Mouse (Mus musculus) frontal cortex, postnatal 10 days (tissue): ENCODE measurements around the gene Sgms1.

Experiments
- DNase-seq, 2 experiments: peaks; one replicate each; pipeline ENCODE4 v3.0.0; 2022; ENCODE audit warnings: low spot score in 2 of 2, mixed read lengths in 1 of 2

Gene Sgms1

DNA sequence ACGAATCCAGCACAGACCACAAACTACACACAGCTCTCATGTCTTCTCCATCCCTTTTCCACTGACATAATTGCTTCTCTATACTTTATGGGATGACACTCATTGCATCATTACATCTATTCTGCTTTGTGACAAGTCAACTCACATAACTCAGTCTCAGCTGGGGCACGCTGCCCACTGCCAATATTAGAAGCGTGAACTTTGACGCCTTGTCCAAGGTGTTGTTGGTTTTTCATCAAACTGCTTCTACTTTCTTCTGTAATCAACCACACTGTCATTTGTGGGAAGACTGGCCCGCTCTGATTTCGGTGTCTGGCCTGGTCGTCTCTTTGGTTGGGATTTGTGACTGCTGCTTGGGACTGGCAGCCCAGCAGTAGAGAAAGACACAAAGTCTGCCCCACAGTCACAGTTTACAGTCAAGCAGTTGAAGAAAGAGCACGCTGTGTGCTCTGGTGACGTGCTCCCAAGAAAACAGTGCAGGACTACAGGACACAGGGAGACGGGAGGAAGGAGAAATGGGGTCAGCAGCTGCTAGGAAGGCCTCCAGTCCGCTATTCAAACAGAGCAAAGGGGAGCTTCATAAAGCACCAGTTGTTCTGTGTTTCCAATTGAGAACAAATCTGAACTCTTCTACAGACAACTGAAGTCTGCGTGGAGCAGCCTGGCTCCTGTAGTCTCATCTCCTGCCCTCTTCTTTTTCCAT lies 120.2 kb downstream of the Sgms1 start:
- DNase-seq: no peak

DNA sequence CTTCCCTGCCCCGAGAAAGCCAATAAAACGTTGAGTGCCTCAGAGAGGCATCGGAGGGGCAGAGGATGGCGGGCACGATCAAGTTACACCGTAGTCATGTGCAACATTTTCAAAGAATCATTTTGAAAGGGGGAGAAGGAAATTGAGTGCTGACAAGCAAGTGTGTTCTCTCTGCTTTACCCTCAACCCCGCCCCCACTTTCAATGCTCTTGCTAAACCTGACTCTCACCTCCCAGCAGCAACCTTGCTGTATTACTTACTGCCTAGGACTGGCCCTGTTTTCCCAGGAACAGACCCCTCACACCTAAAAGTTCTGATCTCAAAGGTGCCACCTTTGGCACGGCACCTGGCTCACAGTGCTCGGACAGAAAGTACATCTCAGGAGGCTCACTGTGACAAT lies 121.0 kb downstream of the Sgms1 start:
- DNase-seq: no peak

DNA sequence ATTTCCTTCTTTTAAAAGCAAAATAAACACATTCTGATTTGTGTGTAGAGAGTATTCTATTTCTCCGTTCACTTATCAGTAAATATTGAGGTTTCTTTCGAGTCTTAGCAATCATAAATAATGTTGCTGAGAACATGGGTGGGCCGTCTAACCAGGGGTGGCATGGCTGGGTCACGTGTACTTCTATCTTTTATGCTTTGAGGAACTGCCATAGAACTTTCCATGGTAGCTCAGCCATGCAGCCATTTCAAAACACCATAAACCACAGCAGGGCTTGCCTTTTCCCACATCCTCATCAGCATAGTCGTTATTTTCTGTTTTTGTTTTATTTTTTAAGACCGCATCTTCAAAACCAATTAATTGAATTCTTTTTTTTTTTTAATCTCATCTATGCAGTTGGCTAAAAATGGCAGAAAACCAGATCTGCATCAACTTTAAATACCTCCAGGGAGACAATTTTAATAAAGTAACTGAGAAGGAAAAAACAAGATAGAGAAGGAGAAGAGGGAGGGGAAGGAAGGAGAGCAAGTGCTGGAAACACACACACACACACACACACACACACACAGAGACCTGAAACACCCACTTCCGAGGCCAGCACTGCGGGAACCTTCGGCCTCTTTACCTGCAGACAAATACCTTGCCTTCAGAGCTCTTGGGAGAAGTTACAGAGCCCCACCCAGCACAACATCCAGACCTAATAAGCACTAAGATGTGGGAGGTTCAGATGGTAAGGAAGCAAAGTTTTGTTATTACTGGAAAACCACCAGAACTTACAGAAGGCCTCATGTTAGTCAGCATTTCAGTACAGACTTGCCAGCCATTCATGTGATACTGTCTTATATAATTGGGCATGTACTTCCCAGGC lies 122.9 kb downstream of the Sgms1 start:
- no peak for DNase-seq

DNA sequence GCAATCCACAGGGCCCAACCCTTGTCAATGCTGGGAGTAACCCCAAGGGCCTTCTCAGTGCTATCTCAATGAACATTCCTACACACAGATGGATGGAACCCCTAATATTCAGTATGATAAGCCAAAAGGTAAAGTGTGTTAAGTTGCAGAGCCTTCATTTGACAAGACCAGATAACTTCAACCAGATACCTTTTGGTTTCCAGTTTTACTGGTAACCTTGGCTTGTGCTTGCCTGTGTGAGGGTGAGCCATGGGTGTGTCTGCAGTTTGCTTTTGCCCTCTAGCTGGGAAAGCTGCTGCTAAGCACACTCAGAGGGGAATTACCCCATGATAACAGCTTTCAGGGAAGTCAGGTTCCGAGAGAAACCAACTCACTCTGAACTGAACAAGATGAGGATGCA lies 125.8 kb downstream of the Sgms1 start:
- DNase-seq: no peak

DNA sequence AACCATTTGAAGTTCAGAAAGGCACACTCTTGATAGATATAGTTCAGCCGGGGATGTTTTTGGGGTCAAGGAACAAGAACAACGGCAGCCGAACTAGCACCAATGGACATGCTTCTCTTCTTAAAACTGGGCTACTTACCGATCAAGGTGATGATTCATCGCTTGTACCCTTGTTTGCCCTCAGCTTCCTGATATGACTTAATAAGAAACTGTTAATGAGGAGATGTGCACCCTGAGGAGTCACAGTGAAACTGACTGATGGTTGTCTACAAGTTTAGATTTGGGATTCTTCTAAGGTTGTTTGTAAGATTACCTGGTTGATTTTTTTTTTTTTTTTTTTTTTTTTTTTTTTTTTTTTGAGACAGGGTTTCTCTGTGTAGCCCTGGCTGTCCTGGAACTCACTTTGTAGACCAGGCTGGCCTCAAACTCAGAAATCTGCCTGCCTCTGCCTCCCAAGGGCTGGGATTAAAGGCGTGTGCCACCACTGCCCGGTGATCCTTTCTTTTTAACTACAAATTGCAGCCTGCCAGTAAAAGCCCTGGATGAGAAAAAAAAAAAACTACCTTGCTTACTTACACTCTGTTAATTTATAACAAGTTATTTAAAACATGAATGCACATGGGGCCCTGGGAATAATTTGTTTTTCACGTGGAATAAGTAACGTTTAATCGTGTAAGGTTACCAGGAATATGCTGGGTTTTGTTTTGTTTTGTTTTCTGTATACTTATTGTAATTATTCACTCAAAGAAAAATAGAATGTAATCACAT lies 126.5 kb downstream of the Sgms1 start:
- DNase-seq: no peak

DNA sequence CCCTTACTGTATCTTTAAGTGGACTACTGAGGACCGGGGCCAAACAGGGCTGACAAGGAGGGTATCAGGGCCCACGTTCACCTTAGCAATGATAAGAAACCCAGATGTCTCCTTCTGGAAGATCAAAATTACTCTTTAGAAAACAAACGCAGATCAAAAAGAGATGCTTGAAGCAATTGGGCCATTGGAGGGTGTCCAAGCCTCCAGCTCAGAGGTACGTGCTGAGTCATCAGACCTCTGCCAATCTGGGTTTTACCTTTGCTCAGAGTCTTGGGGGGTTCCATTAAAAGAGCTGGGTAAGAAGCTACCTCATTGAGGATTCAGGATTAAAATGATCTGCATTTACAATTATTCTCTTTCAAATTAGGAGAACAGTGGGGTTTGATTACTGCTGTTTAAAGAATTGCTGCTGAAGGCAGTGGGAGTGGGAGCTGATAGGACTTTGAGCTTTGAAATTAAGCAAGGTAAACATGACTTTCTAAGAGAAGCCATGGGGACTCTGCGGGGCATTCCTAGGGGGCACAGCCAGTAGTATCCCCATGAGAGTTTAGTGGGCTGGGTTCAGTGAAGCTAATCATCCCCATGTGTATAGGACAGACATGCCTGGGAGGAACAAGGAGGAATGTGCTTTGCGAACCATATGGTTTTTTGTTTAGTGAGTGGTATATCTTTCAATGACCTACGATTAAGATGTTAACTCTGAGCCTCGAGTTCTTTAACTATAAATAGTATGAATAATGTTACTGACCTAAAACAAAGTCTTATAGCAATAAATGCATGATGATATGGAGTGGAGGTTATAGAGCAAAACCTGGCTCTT lies 128.4 kb downstream of the Sgms1 start:
- DNase-seq: no peak

DNA sequence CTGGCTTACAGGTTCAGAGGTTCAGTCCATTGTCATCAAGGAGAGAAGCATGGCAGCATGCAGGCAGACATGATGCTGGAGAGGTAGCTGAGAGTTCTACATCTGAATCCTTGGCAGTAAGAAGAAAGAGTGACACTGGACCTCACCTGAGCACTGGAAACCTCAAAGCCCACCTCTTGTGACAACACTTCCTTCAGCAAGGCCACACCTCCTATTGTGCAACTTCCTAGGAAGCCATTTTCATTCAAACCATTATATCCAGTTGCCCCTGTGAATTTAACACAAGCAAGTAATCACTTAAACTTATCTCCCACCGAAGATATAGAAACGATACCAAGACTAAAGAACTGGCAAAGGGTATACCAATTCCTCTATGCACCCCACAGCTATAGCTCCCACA lies 129.7 kb downstream of the Sgms1 start:
- no peak for DNase-seq

DNA sequence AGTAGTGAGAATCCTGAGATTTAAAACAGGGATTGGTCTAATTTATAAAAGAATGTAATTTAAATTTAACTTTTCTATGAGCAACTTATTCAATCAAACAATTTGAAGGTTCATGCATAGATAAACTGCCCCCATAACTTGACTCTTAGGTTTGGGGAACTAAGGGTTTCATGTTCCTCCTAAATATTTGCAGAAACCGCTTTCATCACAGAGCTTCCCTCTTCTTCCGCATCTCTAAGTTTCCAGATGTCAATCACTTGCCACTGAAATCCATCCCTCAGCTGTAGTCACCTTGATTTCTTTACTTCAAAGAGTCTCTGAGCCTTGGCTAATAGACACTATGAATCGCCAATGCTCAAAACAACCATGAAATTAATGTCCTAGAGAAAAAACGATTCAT lies 130.5 kb downstream of the Sgms1 start:
- no peak for DNase-seq

DNA sequence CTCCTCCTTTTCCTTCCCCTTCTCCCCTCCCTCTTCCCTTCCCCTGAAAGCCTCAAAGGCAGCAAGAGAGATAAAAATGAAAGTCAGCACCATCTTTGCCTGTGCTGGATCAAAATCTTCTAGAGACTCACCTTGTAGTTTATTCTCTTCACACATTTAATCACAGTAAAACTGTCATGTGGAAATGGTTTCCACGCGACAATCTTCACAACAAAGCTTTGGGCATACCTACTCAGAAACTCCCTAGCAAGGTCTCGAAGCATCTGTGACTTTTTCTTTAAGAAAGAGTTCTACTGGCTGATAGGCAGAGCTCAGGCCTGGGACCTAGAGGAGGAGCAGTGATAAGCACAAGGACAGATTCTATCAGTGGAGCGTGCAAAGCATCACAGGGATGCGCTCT lies 131.4 kb downstream of the Sgms1 start:
- DNase-seq: no peak

DNA sequence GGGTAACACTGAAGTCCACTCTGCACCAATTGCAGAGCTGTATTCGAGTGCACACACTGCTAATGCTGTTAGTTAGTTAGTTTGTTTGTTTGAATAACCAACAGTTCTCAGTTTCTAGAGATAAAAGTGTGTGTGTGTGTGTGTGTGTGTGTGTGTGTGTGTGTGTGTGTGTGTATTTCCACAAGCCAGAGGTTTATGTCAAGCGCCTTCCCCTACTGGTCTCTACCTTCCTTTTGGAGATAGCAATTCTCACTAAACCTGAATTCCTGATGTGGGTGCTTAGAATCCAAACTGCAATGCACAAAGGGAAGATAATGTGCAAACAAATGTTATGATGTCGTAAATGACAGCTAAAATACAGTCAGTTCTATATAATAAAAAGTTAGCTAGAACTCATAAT lies 131.9 kb downstream of the Sgms1 start:
- no peak for DNase-seq

DNA sequence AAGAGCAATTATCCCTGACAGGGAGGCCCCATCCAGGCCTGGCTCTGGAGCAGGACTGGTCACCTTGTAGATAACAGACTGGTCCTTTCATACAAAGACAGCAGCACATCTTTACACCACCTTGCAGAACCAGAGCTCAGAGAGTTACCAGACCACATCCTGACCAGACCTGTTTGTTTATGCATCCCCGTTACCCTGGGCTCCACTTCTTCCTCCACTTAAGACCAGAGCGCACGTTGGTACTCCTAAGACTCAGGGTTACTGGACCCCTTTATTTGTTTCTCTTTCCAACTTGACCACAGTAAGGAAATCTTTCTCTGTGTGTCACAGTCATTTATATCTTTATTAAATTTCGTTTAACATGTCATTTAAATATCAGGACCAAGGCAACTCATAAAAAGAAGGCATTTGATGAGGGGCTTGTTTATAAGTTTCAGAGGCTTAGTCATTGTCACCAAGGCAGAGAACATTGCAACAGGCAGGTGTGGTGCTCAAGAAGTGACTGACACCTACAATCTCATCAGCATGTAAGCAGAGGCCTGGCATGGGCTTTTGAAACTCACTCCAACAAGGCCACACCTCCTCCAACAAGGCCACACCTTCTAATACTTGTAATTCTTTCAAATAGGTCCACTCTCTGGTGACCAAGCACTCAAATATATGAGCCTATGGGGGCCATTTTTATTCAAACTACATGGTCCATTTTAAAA lies 132.7 kb downstream of the Sgms1 start:
- no peak for DNase-seq

DNA sequence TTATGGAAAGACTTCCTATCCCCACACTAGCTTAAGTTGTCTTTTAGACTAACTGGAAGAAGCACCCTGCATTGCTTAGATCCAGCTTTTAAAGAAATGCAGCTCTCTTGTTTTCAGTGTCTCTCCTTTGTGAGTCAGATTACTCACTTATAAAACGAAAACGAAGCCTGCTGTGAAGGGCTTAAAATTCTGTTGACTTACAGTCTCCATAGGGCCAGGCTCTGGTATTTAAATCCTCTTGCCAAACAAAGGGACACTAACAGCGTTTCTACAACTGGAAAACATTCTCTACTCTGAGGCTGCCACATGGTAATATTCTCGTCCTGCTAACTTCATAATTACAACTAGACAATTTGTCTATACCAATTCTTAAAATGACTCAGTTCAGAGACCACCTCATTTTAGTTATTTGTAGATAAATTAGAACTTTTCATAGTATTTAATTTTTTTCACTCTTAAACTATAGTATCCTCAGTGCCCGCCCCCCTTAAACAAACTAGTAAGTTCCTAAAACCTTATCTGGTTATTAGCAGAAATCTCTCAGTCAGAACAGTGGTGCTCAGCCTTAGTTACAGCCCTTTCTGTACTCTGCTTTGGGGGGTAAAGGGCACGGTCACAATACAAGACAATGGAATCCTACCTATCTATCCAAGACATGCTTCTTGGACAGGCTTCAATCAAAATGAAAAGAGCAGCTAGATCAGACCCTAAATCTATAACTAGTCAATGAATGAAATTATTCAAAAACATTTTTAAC lies 133.9 kb downstream of the Sgms1 start:
- no peak for DNase-seq

DNA sequence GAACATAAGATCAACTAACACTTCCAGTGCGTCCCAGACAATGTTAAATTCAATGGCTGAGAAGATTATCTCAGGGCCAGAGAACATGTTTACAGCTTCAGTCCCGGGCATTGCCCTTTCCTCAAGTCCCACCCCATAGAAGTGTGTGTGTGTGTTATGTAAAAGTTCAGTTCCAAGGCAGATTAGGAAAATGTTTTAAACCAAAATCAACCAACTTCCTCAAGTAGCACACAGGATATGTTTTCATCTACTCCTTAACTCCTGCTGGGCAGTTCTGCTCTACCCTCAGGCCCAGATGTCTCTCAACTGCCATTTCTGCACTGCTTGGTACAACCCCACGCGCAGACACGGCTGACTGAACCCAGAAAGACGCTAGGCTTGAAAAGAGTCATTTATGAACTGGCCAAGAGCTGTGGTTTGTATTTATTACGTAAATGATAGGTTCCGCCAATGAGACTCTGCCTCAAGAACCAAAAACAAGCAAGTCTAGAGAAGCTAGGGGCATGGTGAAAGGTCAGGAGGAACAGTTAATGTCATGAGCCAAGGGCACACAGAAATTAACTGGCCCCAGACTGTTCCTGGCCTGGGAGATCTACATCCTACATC lies 134.7 kb downstream of the Sgms1 start:
- no peak for DNase-seq

DNA sequence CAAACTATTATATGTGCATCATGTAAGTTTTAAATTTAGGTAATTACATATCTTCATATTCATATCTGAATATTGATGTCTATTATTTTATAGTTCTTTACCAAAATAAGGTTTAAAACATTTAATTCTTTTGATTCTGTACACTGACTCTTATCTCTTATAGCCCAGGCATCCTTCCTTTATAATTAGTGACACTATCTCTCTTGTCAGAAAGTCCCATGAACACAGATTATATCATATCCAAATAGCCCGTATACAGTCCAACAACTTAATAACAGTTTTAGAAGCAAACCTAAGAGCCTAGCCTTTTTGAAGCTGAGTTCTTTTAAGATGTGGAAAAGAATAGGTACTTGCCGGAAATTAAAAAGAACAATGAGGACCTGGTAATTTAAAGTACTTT lies 135.3 kb downstream of the Sgms1 start:
- DNase-seq: no peak

DNA sequence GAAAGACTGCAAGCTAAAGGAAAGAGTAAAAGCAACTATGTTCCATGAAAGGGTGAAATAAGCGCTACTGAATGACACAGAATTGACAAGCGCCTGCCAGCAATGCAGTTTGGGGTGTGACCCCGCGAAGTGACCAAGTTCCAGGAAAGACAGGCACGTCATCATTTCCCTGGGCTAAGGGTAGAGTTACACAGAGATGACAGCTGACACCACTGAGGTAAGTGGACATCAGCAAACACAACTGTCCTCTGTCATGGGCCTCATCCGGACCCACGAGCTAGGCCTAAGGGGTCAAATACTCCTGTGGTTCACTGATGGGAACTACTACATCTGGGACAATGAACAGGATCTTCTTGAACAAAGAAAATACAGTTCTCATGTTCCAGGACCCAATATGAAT lies 136.5 kb downstream of the Sgms1 start:
- DNase-seq: no peak

DNA sequence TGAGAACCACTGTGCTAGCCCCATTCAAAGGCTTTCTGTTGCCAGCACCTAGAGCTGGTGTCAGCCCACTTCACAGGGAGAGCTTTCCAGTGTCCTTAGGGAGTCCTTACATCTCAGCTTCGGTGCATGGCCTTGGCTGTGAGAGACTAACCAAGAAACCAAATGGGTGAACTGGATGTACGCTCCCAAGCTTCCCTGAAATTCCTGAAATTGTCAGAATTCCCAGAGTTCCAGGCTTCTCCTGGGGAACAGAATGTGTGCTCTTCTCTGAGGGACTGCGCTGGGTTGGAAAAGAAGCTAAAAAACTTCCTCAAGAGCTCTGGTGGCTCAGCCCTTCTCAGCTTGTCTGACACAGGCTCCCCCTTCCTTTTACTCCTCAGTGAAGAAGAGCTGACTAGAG lies 137.1 kb downstream of the Sgms1 start:
- no peak for DNase-seq

DNA sequence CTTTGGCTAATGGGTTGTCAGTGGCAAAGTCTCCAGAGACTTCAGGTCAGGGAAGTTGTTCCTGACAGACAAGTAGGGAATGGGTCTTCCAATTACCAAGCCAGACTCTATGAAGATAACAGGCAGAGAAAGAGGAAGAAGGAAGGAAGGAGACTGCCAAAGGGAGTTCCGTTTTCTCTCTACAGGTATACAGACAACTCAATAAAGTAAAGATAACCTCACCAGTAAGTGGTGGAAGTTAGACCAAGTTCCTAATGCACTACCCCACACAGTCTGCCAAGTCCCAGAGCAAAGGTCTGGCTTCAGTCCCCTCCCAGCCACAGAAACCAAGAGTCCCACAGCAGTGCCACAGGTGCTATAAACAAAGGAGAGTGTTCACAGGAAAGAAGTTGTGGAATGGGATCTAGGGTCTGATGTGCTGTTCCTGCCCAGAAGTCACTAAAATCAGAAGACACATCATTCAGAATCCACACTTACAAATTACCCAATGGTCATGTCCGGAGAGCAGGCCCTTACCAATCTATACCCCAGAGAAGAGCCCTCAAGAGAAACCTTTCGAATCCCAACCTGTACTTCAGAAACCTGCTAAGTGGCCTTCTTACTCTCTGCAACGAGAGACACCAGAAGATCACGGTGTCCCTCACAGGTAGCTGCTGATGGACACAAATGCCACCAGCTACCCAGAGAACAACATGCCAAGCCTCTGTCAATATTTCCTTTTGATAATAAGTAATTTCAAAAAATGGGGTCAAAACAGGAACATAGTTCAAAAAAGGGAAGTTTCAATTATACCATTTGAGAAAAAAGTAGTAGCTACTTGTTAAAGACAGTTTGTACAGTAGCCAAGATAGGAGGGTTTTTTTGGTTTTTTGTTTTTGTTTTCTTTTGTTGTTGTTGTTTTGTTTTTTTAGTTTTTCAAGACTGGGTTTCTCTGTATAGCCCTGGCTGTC lies 140.1 kb downstream of the Sgms1 start:
- DNase-seq: no peak

DNA sequence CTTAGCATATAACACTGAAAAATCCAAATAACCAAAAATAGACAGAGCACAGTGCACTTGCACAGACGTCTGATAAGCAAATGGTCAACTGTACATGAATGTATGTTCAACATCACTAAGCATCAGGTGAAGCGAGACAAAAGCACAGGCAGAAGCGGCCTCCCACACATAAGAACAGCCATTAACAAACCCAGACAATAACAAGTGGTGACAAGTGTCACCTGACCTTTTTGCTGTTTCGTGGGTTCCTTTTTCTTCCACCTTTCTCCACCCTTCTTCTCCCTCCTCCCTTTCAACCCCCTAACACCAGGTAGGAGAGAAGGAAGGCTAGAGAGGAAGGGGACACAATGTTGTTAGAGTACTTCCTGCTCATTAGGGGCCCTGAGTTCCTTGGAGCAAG lies 144.6 kb downstream of the Sgms1 start:
- DNase-seq: no peak

DNA sequence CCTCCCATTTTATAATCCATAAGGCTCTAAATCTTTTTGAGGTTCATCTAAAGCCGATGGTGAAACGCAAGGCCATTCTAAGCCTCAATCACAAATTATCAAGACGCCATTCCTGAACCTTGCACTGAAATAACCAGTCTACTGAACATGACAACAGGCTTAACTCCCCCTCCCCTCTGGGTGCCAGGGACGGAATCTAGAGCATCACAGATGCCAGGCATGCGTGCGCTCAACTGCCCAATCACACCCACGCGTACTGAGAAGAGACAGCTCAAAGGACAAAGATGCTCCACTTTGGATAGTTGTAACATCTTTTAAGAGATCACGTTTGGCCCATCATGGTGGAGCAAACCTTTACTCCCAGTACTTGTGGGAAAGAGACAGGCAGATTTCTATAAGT lies 146.3 kb downstream of the Sgms1 start:
- DNase-seq: no peak
